Mouse (Mus musculus) spleen, postnatal 36 days (tissue): ENCODE measurements around the gene Ssh1.

ENCODE experiments used
- DNase-seq, 2 experiments: peaks; one replicate each; pipeline ENCODE4 v3.0.0; 2022; ENCODE audit warnings: low spot score in 2 of 2, mixed read lengths in 1 of 2

Gene Ssh1

GRCm38 (mm10) chr5:113890874-113891273 is 102.8 kb downstream of the Ssh1 start:
- DNase-seq, result no peak

- DNase-seq, result no peak
These were observed 103.8 kb downstream of the Ssh1 start for GRCm38 (mm10) chr5:113889912-113890311.

- DNase-seq, result no peak
These were observed 104.3 kb downstream of the Ssh1 start for GRCm38 (mm10) chr5:113889181-113889906.

GRCm38 (mm10) chr5:113888186-113888795 is 105.4 kb downstream of the Ssh1 start:
- DNase-seq, result no peak

DNA sequence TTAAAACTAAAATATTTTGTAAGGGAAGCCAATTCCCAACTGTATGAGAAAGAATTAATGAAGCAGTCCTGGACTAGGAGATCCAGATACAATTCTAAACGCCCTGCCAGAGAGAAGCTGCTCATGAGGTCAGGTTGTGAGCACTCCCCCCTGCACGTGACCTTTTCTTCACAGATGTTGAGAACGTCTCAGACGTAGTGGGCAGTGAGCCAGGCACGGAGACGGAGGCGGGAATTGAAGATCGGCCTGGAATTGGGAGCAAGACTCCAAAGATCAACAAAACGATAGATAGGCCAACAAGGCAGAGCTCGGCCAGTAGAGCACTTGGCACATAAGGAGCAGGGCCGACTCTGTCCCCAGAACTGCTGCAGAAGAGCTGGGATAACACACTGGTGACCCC is 106.6 kb downstream of the Ssh1 start:
- DNase-seq, result no peak
